Mouse (Mus musculus): ENCODE data around the gene Kcng3.

DNA sequence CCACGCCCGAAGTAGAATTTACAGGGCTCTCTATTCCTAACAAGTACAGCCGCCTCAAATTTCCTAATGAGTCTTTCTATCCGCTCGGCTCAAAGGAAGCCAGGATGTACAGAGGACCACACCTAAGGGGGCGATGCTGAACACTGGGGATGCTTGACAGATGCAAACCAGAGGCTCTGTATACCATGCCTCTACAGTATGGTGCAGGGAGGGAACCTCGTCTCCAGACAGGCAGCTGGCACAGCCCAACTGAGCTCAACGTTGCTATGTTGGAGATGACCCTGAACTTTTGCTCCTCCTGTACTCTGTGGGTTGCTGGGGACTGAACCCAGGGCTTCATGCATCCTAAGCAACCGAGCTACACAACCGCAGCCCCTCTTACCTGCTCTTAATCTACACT lies 84.5 kb downstream of the Kcng3 start:
- TF ChIP-seq CTCF (IDR thresholded peaks at IDR 0.05; ENCODE audit: low read depth) (no peak), EP300 (optimal IDR thresholded peaks at IDR 0.05) (no peak)
